In genomic region chr7:80773834-80774614, GRCm38 (mm10) we compare ENCODE assay signal across 8 mouse cellular contexts. TPM values are rescaled to one million over a fixed set of nuclear protein-coding genes. Genes with fewer than 3 reads are reported as not detected.
DNase-seq lines count a peak whose midpoint lies in the region; TF ChIP-seq lines count a peak whose summit lies in the region.

No protein-coding gene starts in this region.

- H3K27me3 ChIP-seq in heart, adult 2 months (ENCODE audit: control insufficient read depth, insufficient read depth, low read length) = no peaks in the 10 kb centered on the region

- no peak for TF ChIP-seq CTCF in heart, adult 2 months (IDR thresholded peaks at IDR 0.05)

- peaks cover 11% of the 10 kb centered on the region for H3K79me2 ChIP-seq in heart, adult 2 months (replicated peaks; ENCODE audit: control insufficient read depth, insufficient read depth, low read length)

- TF ChIP-seq EP300 in heart, adult 2 months (IDR thresholded peaks at IDR 0.05; ENCODE audit: insufficient read depth, low read depth, low read length) = no peak

- H3K9ac ChIP-seq in heart, adult 2 months (ENCODE audit: low read depth, low read length) = no peak overlapping the region

- intact Hi-C loops in heart, adult 2 months (cut with DNase I) = no loop called here

- TF ChIP-seq POLR2A in heart, adult 2 months (IDR thresholded peaks at IDR 0.05; ENCODE audit: insufficient read depth, low read depth, low read length) = no peak

- WGBS in heart, adult 2 months = 20% methylated on average over 14 of the region's 14 CpGs

- H3K27ac ChIP-seq in heart, adult 2 months = peak overlapping the region; percentile 62

- H3K4me1 ChIP-seq in heart, adult 2 months (ENCODE audit: control insufficient read depth, insufficient read depth, low read length) = peaks cover 26% of the 10 kb centered on the region

- peak; percentile 57 for DNase-seq in kidney, adult 9 months
- no peak for DNase-seq in kidney, adult 11 months
- peak; percentile 25 for DNase-seq in ZHBTc4 (ENCODE audit: low read depth, low spot score)
- peak in 1 of 2 experiments; percentile 44 for DNase-seq in heart, adult 2 months
- peak; percentile 73 for DNase-seq in lung, postnatal 10 days
- DNase-seq in layer of hippocampus, postnatal 25 days (ENCODE audit: extremely low spot score in 1 of 2, low spot score in 1 of 2) = no peak
- DNase-seq in layer of hippocampus, postnatal 10 days (ENCODE audit: low spot score in 2 of 2) = no peak
- no peak for DNase-seq in spleen, postnatal 10 days (ENCODE audit: low spot score in 2 of 2)

- H3K36me3 ChIP-seq in heart, adult 2 months (ENCODE audit: control insufficient read depth, insufficient read depth, low read length) = peaks cover 8% of the 10 kb centered on the region; the same call in 1 of the 2 replicates

- no peak overlapping the region for H3K4me3 ChIP-seq in heart, adult 2 months

RNA-seq across cellular contexts. Expression of gene Iqgap1, which starts 51.8 kb away (rescaled TPM):
- 10 to 100 TPM; 33.5 to 35.8 TPM for total RNA-seq in heart, adult 2 months (2021)
- 34.8 and 47.5 TPM in 2 replicates for polyA plus RNA-seq in heart, adult 2 months (2012; rRNA removed)
- 10 to 100 TPM; 15.9 to 23.3 TPM for total RNA-seq in layer of hippocampus, postnatal 25 days (2021)
- 10 to 100 TPM; 28.8 to 37.8 TPM for total RNA-seq in layer of hippocampus, postnatal 10 days (2021)

Comparison
In these comparisons a context has a peak if more than half of its experiments do, and no peak if none do; other contexts are left out.
1. DNase-seq: peak in kidney, adult 9 months (single experiment), ZHBTc4 (single experiment) and lung, postnatal 10 days (single experiment); none in kidney, adult 11 months (single experiment), layer of hippocampus, postnatal 25 days (0 of 2), layer of hippocampus, postnatal 10 days (0 of 2) and spleen, postnatal 10 days (0 of 2).